Mouse (Mus musculus): ENCODE results near the gene Herpud1.

DNA sequence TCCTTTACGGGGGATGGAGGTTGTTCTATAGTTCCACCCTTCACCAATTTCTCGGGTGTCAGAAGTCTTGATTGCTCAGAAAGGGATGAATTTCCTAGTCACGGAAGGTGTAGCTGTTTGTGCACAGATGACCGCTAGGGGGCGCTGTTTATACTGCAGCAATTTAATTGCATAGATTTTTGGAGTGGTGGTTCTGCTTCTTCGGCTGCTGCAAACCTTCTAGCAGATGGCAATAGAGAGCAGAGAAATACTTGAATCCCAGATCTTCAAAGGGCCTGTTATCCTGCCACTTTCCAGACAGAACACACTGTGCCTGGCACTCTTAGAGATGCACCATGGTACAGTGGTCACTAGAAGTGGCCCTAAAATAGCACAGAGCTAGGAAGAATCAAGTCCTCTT lies 42.9 kb upstream of the Herpud1 start:
- TF ChIP-seq CTCF (conservative IDR thresholded peaks at IDR 0.05 in 1 of 2, IDR thresholded peaks at IDR 0.05 in 1 of 2; ENCODE audit: low read depth in 2 of 2, low read length in 2 of 2) (peak; percentile 94 to 96), ZNF384 (IDR thresholded peaks at IDR 0.05; ENCODE audit: low read depth, low read length) (no peak), ELF1 (IDR thresholded peaks at IDR 0.05; ENCODE audit: low read depth, low read length) (0 out of 2 replicates have a peak, but pooled peaks have one; percentile 52), POLR2A (IDR thresholded peaks at IDR 0.05; ENCODE audit: low read depth, low read length) (no peak), JUND (conservative IDR thresholded peaks at IDR 0.05; ENCODE audit: low read depth, low read length) (0 out of 2 replicates have a peak, but pooled peaks have one; percentile 12), KAT2A (IDR thresholded peaks at IDR 0.05; ENCODE audit: insufficient replicate concordance, low read length) (no peak), EP300 (IDR thresholded peaks at IDR 0.05; ENCODE audit: low read length) (no peak)
